Mouse (Mus musculus) brain, embryonic 14.5 days (tissue): ENCODE results near the gene Nfe2l2.

ENCODE experiments used
- CTCF ChIP-seq: fragments of 200-500 bp; IDR thresholded peaks from 2 replicates; pipeline ENCODE4 v1.5.1; 2012; ENCODE audit warnings: inconsistent platforms, mild to moderate bottlenecking, moderate library complexity, borderline replicate concordance; ENCODE audit not compliant: insufficient read depth, insufficient read length; ENCODE audit errors: extremely low read depth
- POLR2A ChIP-seq: fragments of 200-500 bp; IDR thresholded peaks from 2 replicates; pipeline ENCODE4 v1.6.1; 2012; ENCODE audit warnings: mild to moderate bottlenecking, inconsistent platforms, borderline replicate concordance; ENCODE audit not compliant: poor library complexity, insufficient read depth, insufficient read length, severe bottlenecking; ENCODE audit errors: extremely low read depth

DNA sequence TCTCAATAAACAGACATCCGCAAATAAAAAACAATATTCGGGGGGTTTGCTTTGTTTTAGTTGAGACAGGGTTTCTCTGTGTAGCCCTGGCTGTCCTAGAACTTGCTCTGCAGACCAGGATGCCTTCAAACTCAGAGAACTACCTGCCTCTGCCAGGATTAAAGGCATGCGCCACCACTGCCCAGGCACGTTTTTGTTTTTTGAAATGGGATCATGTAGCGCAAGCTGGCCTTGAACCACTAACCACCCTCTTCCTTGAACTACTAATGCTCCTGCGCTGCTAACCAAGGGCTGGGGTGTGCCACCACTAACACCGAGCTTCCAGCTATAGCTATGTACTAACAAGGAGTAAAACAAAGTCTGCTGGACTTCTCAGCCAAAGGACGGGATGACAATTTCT lies 24.5 kb downstream of the Nfe2l2 start:
- TF ChIP-seq CTCF (no peak), POLR2A (no peak)
